Mouse (Mus musculus) lung, postnatal 0 days (tissue): Measurements from ENCODE around the gene Fmo2. TPM values are rescaled to one million over a fixed set of nuclear protein-coding genes. Genes with fewer than 3 reads are reported as not detected.
A peak's percentile ranks its signal among the peaks of the same experiment; 100 is the strongest.

Experiments
- ATAC-seq: fragments of 200-750 bp; cut with Nextera tagmentation; 2 replicates; pipeline ENCODE4 v1.8.0; 2017; ENCODE audit warnings: moderate library complexity
- DNase-seq: peaks from one replicate; pipeline ENCODE4 v3.0.0-alpha.2; 2016; ENCODE audit warnings: low spot score
- H3K27ac ChIP-seq: fragments of 300-500 bp; sonication (generic); 2 replicates; pipeline ENCODE4 v1.5.1; 2014; ENCODE audit warnings: antibody characterized with exemption, mild to moderate bottlenecking, low read length, mixed read lengths
- H3K27me3 ChIP-seq: fragments of 300-500 bp; sonication (generic); replicated peaks from 2 replicates; pipeline ENCODE4 v1.6.1; 2014; ENCODE audit warnings: low read length, mixed read lengths; ENCODE audit not compliant: insufficient read depth
- H3K36me3 ChIP-seq: fragments of 300-500 bp; sonication (generic); 2 replicates; pipeline ENCODE4 v1.6.1; 2014; ENCODE audit warnings: low read length, mixed read lengths; ENCODE audit not compliant: insufficient read depth
- H3K4me1 ChIP-seq: fragments of 300-500 bp; sonication (generic); 2 replicates; pipeline ENCODE4 v1.6.1; 2014; ENCODE audit warnings: antibody characterized with exemption, low read depth, low read length, mixed read lengths; ENCODE audit not compliant: insufficient read depth
- H3K4me2 ChIP-seq: fragments of 300-500 bp; sonication (generic); replicated peaks from 2 replicates; pipeline ENCODE4 v1.6.1; 2014; ENCODE audit warnings: low read depth, mild to moderate bottlenecking, low read length, moderate library complexity, mixed read lengths
- H3K4me3 ChIP-seq: fragments of 300-500 bp; sonication (generic); 2 replicates; pipeline ENCODE4 v1.5.1; 2014; ENCODE audit warnings: low read depth, low read length
- H3K9ac ChIP-seq: fragments of 300-500 bp; sonication (generic); replicated peaks from 2 replicates; pipeline ENCODE4 v1.6.1; 2014; ENCODE audit warnings: low read depth, mild to moderate bottlenecking
- H3K9me3 ChIP-seq: fragments of 300-500 bp; sonication (generic); 2 replicates; pipeline ENCODE4 v1.6.1; 2016; ENCODE audit warnings: low read length, mixed read lengths
- CTCF ChIP-seq: IDR thresholded peaks from 2 replicates; pipeline ENCODE4 v1.5.1; 2016; ENCODE audit warnings: antibody characterized with exemption, mild to moderate bottlenecking
- EP300 ChIP-seq: IDR thresholded peaks from 2 replicates; pipeline ENCODE4 v1.6.1; 2016; ENCODE audit warnings: antibody characterized with exemption, mild to moderate bottlenecking, control low read depth
- WGBS: fragments of 180-500 bp; shearing (Covaris S2); extraction: QIAGEN DNeasy Blood & Tissue Kit; methylation state at CpG from one replicate; pipeline ENCODE4 v1.1.7; 2014; 5-methylcytosine and 5-hydroxymethylcytosine counted together
- polyA plus RNA-seq: library from polyadenylated mRNA; unstranded; fragments of >200 nt; fragmentation: Nextera tagmentation; extraction: Ambion mirVana; gene quantifications from 2 replicates; pipeline ENCODE4 v1.2.1, GENCODE M21; 2015

The Fmo2 gene
- polyA plus RNA-seq, 1 experiment from 2014 or later, result 286 TPM

- no peak overlapping the region for H3K9ac ChIP-seq
- TF ChIP-seq EP300, result no peak
- H3K4me2 ChIP-seq, result peak overlapping the region; percentile 51
- H3K4me1 ChIP-seq, result 0 out of 2 replicates have a peak, but pooled peaks cover 7% of the 10 kb centered on the region
- H3K27me3 ChIP-seq, result no peaks in the 10 kb centered on the region
- no peaks in the 10 kb centered on the region for H3K36me3 ChIP-seq
- no peak overlapping the region for H3K4me3 ChIP-seq
- H3K27ac ChIP-seq, result no peak overlapping the region
- peak; percentile 65 for DNase-seq
- H3K9me3 ChIP-seq, result no peaks in the 10 kb centered on the region
- peak; percentile 70 for ATAC-seq
- WGBS, result 39% methylated on average over 9 of the region's 9 CpGs
Observed at GRCm38 (mm10) chr1:162859996-162860605, 38.4 kb downstream of the Fmo2 start.

DNA sequence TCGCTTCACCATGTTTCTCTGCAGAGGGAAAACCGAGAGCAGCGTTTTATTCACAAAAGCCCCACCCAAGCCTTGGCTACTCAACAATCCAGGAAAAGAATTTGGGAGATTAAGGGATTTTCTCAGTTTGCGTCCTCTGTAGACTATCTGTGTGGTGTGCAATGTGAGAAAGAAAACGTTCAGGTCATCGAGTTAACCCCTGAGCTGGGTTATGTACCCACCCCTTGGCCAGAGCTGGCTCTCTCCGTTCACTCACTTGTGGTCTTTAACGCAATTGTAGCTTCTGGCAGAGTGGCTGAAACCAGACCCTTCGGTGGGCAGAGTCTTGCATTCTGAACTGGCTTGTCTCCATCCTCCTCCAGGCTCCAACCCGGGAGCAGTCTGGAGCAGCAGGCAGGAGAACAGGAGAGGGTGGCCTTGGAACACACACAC lies 39.0 kb downstream of the Fmo2 start:
- 25% methylated on average over 10 of the region's 10 CpGs for WGBS
- Histone ChIP-seq H3K36me3 (no peaks in the 10 kb centered on the region), H3K27me3 (no peaks in the 10 kb centered on the region), H3K9me3 (no peaks in the 10 kb centered on the region), H3K9ac (no peak overlapping the region), H3K27ac (no peak overlapping the region), H3K4me2 (peak overlapping the region; percentile 51), H3K4me1 (0 out of 2 replicates have a peak, but pooled peaks cover 7% of the 10 kb centered on the region), H3K4me3 (no peak overlapping the region)
- ATAC-seq, result no peak
- no peak for DNase-seq
- TF ChIP-seq CTCF (no peak), EP300 (no peak)

- H3K36me3 ChIP-seq, result no peaks in the 10 kb centered on the region
- ATAC-seq (no peak), DNase-seq (no peak)
- H3K9ac ChIP-seq, result no peak overlapping the region
- H3K9me3 ChIP-seq, result no peaks in the 10 kb centered on the region
- 55% methylated on average over 12 of the region's 12 CpGs for WGBS
- 0 out of 2 replicates have a peak, but pooled peaks cover 7% of the 10 kb centered on the region for H3K4me1 ChIP-seq
- TF ChIP-seq CTCF, result no peak
- TF ChIP-seq EP300, result no peak
- peak overlapping the region; percentile 51 for H3K4me2 ChIP-seq
- 0 out of 2 replicates have a peak overlapping the region, but pooled peaks have one; percentile 21 for H3K27ac ChIP-seq
- H3K4me3 ChIP-seq, result peak overlapping the region; percentile 25
- no peaks in the 10 kb centered on the region for H3K27me3 ChIP-seq
Observed at GRCm38 (mm10) chr1:162858748-162859130, 39.8 kb downstream of the Fmo2 start.

DNA sequence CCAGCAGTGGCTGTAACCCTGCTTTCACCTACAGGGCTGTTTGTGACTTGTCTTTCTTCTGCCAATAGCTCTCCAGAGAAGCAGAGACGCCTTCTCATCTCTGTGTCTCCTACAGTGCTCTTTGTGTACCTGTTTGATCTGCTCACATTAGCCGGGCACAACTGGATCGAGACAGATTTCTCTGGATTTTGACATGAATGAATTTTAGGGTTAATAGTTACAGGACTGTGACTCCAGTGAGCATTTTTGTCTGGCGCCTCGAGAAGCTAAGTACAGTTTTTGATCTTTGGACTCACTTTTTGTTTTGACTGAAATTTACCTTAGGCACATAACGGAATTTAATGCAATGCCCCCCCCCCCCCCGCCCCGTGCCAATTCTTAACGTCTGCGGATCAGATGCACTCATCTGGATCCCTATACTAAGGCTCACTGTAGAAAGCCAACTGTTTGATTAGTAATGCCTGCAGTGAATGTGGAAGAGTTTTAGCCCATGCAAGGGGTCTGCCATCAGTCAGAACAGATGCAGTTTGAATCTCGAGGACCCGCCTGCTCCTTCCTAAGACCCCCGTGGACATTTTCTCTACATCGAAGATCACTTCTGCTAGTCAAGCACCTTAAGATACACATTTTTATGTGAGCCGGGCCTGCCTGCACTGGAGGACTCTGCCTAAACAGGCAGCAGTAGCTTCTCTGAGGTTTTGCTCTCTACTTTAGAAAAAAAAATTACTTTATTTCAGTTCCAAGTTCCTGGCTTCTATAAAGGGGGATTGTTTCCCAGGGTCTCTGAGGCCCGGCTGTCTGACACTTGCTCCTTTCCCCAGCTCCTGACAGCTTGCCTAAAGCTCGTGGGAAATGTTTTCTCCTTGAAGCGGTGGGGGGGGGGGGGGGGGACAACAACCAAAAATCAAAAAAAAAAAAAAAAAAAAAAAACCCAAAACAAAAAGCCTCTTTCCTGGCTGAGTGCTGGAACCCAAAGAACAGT lies 40.5 kb downstream of the Fmo2 start:
- DNase-seq, result no peak
- Histone ChIP-seq H3K27ac (no peak overlapping the region), H3K9me3 (no peaks in the 10 kb centered on the region), H3K36me3 (no peaks in the 10 kb centered on the region), H3K4me2 (peak overlapping the region; percentile 51), H3K4me3 (peak overlapping the region; percentile 25; the same call in 1 of the 2 replicates), H3K9ac (no peak overlapping the region), H3K4me1 (peaks cover 7% of the 10 kb centered on the region; the same call in 1 of the 2 replicates), H3K27me3 (no peaks in the 10 kb centered on the region)
- TF ChIP-seq CTCF (no peak), EP300 (no peak)
- WGBS, result 61% methylated on average over 17 of the region's 18 CpGs
- no peak for ATAC-seq

DNA sequence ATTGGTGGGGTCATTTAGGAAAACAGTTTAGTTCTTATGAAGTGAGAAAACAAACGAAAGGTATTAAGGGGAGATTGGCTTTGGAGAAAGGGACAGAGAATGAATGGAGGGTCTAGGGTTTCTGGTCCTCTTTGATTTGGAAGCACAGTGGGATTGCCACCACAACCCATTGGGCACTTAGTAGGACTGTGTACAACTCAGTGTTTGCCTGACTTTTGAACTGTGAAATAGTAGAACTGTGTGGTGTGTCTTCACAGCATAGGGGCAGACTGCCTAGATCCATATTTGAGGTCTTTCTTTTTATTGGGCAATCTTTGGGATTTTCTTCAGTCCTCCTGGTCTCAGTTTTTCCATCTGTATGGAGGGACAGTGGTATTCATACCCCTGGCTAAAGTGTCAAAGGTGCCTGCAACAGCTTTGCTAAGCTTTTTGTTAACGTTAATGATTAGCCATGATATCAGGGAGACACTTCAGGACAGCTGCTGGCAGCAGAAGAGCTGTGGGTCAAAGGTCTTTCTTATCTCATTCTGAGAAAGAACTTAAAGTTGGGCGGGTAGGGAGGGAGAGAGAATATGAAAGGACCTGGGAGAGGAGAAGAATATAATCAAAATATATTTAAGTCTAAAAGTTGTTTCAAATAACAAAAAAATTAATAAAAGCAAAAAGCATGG lies 44.6 kb downstream of the Fmo2 start:
- Histone ChIP-seq H3K27ac (no peak overlapping the region), H3K36me3 (no peaks in the 10 kb centered on the region), H3K4me2 (no peak overlapping the region), H3K9ac (no peak overlapping the region), H3K4me1 (no peaks in the 10 kb centered on the region; the same call in 1 of the 2 replicates), H3K9me3 (no peaks in the 10 kb centered on the region), H3K4me3 (no peak overlapping the region), H3K27me3 (no peaks in the 10 kb centered on the region)
- ATAC-seq (no peak), DNase-seq (no peak)
- TF ChIP-seq CTCF (no peak), EP300 (no peak)
- 31% methylated on average over 3 of the region's 3 CpGs for WGBS

GRCm38 (mm10) chr1:162847554-162847953 lies 51.0 kb downstream of the Fmo2 start:
- ATAC-seq (no peak), DNase-seq (no peak)
- no peaks in the 10 kb centered on the region for H3K27me3 ChIP-seq
- no peaks in the 10 kb centered on the region for H3K36me3 ChIP-seq
- TF ChIP-seq EP300, result no peak
- no peak for TF ChIP-seq CTCF
- H3K4me3 ChIP-seq, result no peak overlapping the region
- H3K4me1 ChIP-seq, result no peaks in the 10 kb centered on the region
- no peak overlapping the region for H3K4me2 ChIP-seq
- no peak overlapping the region for H3K27ac ChIP-seq
- no peaks in the 10 kb centered on the region for H3K9me3 ChIP-seq
- H3K9ac ChIP-seq, result no peak overlapping the region
- WGBS, result 97% methylated on average over 6 of the region's 6 CpGs
